Mouse (Mus musculus) urinary bladder, postnatal 14 days (tissue): ENCODE results near the gene Chrne.
"Not testable (repeated sequence)": the region's sequence is repeated elsewhere in the genome, so short reads cannot be mapped to it uniquely, and the experiment has no call there.

Experiments
- DNase-seq: peaks from one replicate; pipeline ENCODE4 v3.0.0; 2021; ENCODE audit warnings: low spot score

Chrne gene

DNA sequence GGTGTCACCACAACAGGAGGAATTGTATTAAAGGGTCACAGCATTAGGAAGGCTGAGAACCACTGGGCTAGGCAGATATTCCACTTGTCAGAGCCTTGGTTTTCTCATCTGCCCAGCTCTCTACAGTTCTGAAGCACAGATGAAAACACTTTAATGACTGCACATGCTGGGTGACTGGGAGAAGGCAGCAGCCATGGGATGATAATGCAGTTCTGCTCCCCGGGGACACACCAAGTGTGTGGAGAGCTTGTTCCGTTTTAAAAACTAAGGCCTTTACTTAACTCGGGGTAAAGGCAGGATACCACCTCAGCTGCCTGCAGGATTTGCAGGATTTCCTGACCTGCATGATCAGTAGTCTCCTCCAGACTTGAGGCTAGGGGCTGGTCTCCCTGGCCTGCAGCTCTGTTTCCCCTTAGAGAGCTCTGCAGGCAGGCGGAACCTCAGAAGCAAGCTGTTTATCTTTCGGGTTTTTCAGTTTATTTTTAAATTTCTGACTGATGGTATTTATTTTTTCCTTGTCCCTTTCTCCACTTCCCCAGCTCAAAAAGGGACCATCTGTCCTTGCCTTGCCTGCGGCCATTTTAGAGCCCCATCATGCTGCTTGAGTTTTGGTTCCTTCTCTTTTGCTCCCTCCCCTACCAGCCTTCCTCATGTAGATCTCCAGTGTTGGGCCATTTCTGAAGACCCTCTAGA lies 35.8 kb downstream of the Chrne start:
- DNase-seq, result no peak

GRCm38 (mm10) chr11:70582196-70582595 lies 36.8 kb downstream of the Chrne start:
- no peak for DNase-seq

DNA sequence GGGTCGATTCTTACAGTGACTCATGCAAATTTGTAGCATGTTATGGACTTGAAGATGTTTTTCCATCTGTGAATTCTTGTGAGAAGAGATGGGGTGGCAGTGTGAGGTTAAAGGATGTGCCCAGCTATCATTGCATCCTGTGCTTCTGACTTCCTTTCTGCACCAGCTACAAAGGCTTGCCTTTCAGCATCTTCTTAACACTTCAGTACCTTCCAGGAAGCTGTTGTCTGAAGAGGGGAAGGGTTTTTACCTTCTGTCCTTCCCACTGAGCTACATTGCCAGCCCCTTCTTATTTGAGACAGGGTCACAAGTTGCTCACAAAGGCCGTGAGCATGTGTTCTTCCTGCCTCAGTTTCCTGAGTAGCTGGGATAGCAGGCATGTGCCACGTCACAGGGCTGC lies 38.1 kb downstream of the Chrne start:
- no peak for DNase-seq

- no peak for DNase-seq
Measured at GRCm38 (mm10) chr11:70580358-70580720, 38.7 kb downstream of the Chrne start.

DNA sequence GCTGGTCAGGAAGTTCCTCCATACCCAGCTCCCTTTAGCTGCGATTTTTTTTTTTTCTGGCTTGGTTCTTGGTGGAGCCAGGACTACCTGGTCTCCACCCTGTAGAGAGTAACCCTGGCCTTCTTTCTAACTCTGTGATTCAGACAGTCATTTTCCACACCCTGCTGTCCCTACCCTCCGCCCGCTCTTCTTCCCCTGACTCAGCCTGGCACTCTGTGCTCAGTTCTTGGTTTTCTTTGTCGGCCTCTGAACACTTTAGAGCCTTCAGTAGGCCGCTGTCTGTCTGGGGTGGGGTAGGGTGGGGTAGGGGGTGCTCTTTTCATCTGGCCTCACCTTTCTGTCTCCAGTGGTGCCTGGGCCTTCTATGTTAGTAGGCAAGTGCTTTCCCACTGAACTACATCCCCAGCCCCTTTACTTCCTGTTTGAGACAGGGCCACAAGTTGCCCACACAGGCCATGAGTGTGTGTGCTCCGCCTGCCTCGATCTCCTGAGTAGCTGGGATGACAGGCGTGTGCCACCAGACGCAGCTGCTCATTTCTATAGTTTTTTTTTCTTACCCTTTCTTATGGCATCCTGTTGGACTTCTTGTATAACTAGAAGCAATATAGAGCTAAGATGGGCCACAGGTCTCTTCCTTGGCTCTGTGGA lies 39.2 kb downstream of the Chrne start:
- no peak for DNase-seq

GRCm38 (mm10) chr11:70578962-70579361 lies 40.1 kb downstream of the Chrne start:
- DNase-seq, result no peak

DNA sequence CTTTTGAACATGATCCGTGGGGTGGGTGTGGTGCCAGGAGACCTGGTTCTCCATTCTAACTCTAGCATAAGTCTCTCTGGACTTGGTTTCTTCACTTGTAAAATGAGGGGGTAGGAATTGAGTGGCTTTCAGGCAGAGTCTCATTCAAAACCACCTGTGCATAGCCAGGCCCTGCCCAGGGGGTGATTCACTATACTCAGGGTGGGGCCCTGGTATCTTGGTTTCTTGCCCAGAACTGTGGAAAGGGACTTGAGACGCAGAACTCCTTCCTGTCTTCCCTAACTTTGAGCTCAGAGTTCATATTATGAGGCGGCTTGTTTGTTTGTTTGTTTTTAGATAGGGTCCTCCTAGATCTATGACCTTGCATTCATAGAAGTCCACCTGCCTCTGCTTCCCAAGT lies 41.8 kb downstream of the Chrne start:
- peak; percentile 50 for DNase-seq

DNA sequence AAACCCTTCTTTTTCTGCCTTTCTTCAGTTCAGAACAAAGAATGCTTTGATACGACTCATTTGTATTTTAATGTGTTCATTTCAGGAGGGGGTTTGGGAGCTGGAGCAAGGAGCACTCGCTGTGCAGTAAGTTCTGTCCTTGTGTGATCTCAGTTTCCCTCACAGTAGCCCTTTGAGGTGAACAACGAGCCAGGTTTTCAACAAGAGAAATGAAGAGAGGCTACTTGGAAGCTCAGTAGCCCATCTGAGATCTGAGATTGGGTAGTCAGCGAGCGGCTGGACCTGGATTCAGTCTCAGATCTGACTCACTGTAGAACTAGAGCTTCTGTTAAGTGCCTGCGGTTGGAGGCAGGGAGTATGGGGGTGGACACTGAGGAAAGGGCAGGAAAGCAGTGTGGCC lies 45.1 kb downstream of the Chrne start:
- no peak for DNase-seq

- no peak for DNase-seq
Measured at GRCm38 (mm10) chr11:70572348-70572902, 46.6 kb downstream of the Chrne start.

GRCm38 (mm10) chr11:70571641-70572040 lies 47.4 kb downstream of the Chrne start:
- DNase-seq, result no peak

DNA sequence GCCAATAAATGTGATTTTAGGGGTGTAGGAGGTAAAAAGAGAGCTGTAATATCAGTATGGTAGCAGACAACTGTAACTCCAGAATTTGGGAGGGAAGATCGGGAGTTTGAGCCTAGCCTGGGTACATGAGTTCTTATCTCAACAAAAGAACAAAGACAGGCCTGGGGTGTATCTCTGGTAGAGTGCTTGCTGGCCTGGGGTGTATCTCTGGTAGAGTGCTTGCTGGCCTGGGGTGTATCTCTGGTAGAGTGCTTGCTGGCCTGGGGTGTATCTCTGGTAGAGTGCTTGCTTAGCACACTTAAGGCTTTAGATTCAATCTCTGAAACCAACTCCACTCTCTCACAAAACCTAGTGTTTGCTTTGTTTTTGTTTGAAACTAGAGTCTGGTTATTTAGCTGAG lies 48.4 kb downstream of the Chrne start:
- DNase-seq, result not testable (repeated sequence)

DNA sequence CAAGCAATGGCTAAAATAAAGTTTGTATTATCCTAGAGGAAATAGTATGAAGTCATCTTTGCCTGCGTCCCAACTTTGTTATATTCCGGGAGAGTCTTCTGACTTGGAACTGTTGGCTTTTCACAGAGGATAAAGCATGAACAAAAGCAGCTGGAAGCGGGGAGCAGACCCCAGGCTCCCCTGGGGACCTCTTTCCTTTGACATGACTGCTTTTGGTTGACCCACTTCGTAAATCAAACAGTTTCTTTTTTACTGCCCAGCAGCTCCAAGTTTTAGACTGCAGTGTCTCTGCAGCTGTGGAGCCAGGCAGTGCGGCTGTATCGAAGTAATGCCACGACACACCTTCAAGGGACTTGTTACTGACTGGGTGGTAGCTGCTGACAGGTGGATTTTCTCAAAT lies 52.4 kb downstream of the Chrne start:
- DNase-seq, result no peak
